Mouse (Mus musculus) E14TG2a.4 (cell line): Measurements from ENCODE around the gene Dusp5.

Source experiments
- CTCF ChIP-seq: conservative IDR thresholded peaks from 2 replicates; pipeline ENCODE4 v1.5.1; 2014; ENCODE audit warnings: low read length
- POU5F1 ChIP-seq: IDR thresholded peaks from 2 replicates; pipeline ENCODE4 v1.6.1; 2014; ENCODE audit warnings: low read length, borderline replicate concordance

GRCm38 (mm10) chr19:53556841-53557240, 27.9 kb downstream of the Dusp5 start:
- no peak for TF ChIP-seq CTCF
- no peak for TF ChIP-seq POU5F1
